Mouse (Mus musculus): ENCODE measurements around the gene Tmem135. TPM values are rescaled to one million over a fixed set of nuclear protein-coding genes. Genes with fewer than 3 reads are reported as not detected.
"Not testable (repeated sequence)": the region's sequence is repeated elsewhere in the genome, so short reads cannot be mapped to it uniquely, and the experiment has no call there.

Tmem135 gene
- polyA plus RNA-seq, 1 experiment from 2014 or later = 26.1 TPM

- peak; percentile 95 for ATAC-seq (replicated peaks; ENCODE audit: insufficient number of reproducible peaks, insufficient read depth, low FRiP score, low read depth)
- H3K9ac ChIP-seq = peak overlapping the region; percentile 85
- peak overlapping the region; percentile 73 for H3K27ac ChIP-seq
- peaks cover 23% of the 10 kb centered on the region for H3K4me1 ChIP-seq (replicated peaks)
- H3K9me3 ChIP-seq (replicated peaks) = no peaks in the 10 kb centered on the region
- no peaks in the 10 kb centered on the region for H3K36me3 ChIP-seq
- peak overlapping the region; percentile 90 for H3K4me2 ChIP-seq
- WGBS = under 1% methylated on average over 57 of the region's 57 CpGs
- peak overlapping the region; percentile 89 for H3K4me3 ChIP-seq
- H3K27me3 ChIP-seq = no peaks in the 10 kb centered on the region
These were observed 65.5 kb downstream of the Tmem135 start for GRCm38 (mm10) chr7:89338350-89339141.

GRCm38 (mm10) chr7:89337711-89338349 is 66.2 kb downstream of the Tmem135 start:
- H3K36me3 ChIP-seq = no peaks in the 10 kb centered on the region
- H3K27me3 ChIP-seq = no peaks in the 10 kb centered on the region
- H3K9ac ChIP-seq = peak overlapping the region; percentile 85
- 22% methylated on average over 10 of the region's 10 CpGs for WGBS
- H3K4me2 ChIP-seq = peak overlapping the region; percentile 90
- peaks cover 23% of the 10 kb centered on the region for H3K4me1 ChIP-seq (replicated peaks)
- peak overlapping the region; percentile 73 for H3K27ac ChIP-seq
- peak overlapping the region; percentile 89 for H3K4me3 ChIP-seq
- no peaks in the 10 kb centered on the region for H3K9me3 ChIP-seq (replicated peaks)
- 0 out of 2 replicates have a peak, but pooled peaks have one; percentile 8 for ATAC-seq (replicated peaks; ENCODE audit: insufficient number of reproducible peaks, insufficient read depth, low FRiP score, low read depth)

- peaks cover 23% of the 10 kb centered on the region for H3K4me1 ChIP-seq (replicated peaks)
- H3K9ac ChIP-seq = no peak overlapping the region
- 47% methylated on average over 1 of the region's 1 CpGs for WGBS
- no peaks in the 10 kb centered on the region for H3K27me3 ChIP-seq
- no peak for ATAC-seq (replicated peaks; ENCODE audit: insufficient number of reproducible peaks, insufficient read depth, low FRiP score, low read depth)
- H3K4me3 ChIP-seq = no peak overlapping the region
- no peaks in the 10 kb centered on the region for H3K9me3 ChIP-seq (replicated peaks)
- H3K4me2 ChIP-seq = peak overlapping the region; percentile 90
- no peaks in the 10 kb centered on the region for H3K36me3 ChIP-seq
- H3K27ac ChIP-seq = no peak overlapping the region
These were observed 67.6 kb downstream of the Tmem135 start for GRCm38 (mm10) chr7:89336434-89336833.

GRCm38 (mm10) chr7:89335316-89335715 is 68.7 kb downstream of the Tmem135 start:
- H3K27ac ChIP-seq = no peak overlapping the region
- peaks cover 23% of the 10 kb centered on the region for H3K4me1 ChIP-seq (replicated peaks)
- ATAC-seq (replicated peaks; ENCODE audit: insufficient number of reproducible peaks, insufficient read depth, low FRiP score, low read depth) = no peak
- no peaks in the 10 kb centered on the region for H3K9me3 ChIP-seq (replicated peaks)
- H3K4me3 ChIP-seq = no peak overlapping the region
- H3K27me3 ChIP-seq = no peaks in the 10 kb centered on the region
- H3K9ac ChIP-seq = no peak overlapping the region
- no peaks in the 10 kb centered on the region for H3K36me3 ChIP-seq
- no peak overlapping the region for H3K4me2 ChIP-seq

- H3K27ac ChIP-seq = no peak overlapping the region
- H3K4me3 ChIP-seq = no peak overlapping the region
- H3K27me3 ChIP-seq = no peaks in the 10 kb centered on the region
- ATAC-seq (replicated peaks; ENCODE audit: insufficient number of reproducible peaks, insufficient read depth, low FRiP score, low read depth) = no peak
- H3K9ac ChIP-seq = no peak overlapping the region
- no peaks in the 10 kb centered on the region for H3K9me3 ChIP-seq (replicated peaks)
- H3K36me3 ChIP-seq = no peaks in the 10 kb centered on the region
- no peak overlapping the region for H3K4me2 ChIP-seq
- 87% methylated on average over 1 of the region's 1 CpGs for WGBS
- H3K4me1 ChIP-seq (replicated peaks) = peaks cover 7% of the 10 kb centered on the region
These were observed 74.1 kb downstream of the Tmem135 start for GRCm38 (mm10) chr7:89329896-89330295.

- H3K9me3 ChIP-seq (replicated peaks) = no peaks in the 10 kb centered on the region
- no peaks in the 10 kb centered on the region for H3K36me3 ChIP-seq
- WGBS = 80% methylated on average over 5 of the region's 5 CpGs
- H3K4me2 ChIP-seq = no peak overlapping the region
- H3K9ac ChIP-seq = no peak overlapping the region
- ATAC-seq (replicated peaks; ENCODE audit: insufficient number of reproducible peaks, insufficient read depth, low FRiP score, low read depth) = no peak
- no peak overlapping the region for H3K27ac ChIP-seq
- H3K27me3 ChIP-seq = no peaks in the 10 kb centered on the region
- H3K4me3 ChIP-seq = no peak overlapping the region
- H3K4me1 ChIP-seq (replicated peaks) = peaks cover 7% of the 10 kb centered on the region
These were observed 76.3 kb downstream of the Tmem135 start for GRCm38 (mm10) chr7:89327731-89328130.

GRCm38 (mm10) chr7:89326761-89327160 is 77.3 kb downstream of the Tmem135 start:
- Histone ChIP-seq H3K36me3 (no peaks in the 10 kb centered on the region), H3K9ac (no peak overlapping the region), H3K4me1 (replicated peaks) (peaks cover 7% of the 10 kb centered on the region), H3K27ac (no peak overlapping the region), H3K9me3 (replicated peaks) (no peaks in the 10 kb centered on the region), H3K4me2 (no peak overlapping the region), H3K4me3 (no peak overlapping the region), H3K27me3 (no peaks in the 10 kb centered on the region)
- 21% methylated on average over 4 of the region's 4 CpGs for WGBS
- ATAC-seq (replicated peaks; ENCODE audit: insufficient number of reproducible peaks, insufficient read depth, low FRiP score, low read depth) = no peak

GRCm38 (mm10) chr7:89326202-89326601 is 77.8 kb downstream of the Tmem135 start:
- no peak for ATAC-seq (replicated peaks; ENCODE audit: insufficient number of reproducible peaks, insufficient read depth, low FRiP score, low read depth)
- Histone ChIP-seq H3K9me3 (replicated peaks) (no peaks in the 10 kb centered on the region), H3K27ac (no peak overlapping the region), H3K9ac (no peak overlapping the region), H3K4me2 (no peak overlapping the region), H3K4me3 (no peak overlapping the region), H3K4me1 (replicated peaks) (peaks cover 7% of the 10 kb centered on the region), H3K27me3 (no peaks in the 10 kb centered on the region), H3K36me3 (no peaks in the 10 kb centered on the region)
- WGBS = 40% methylated on average over 5 of the region's 5 CpGs

GRCm38 (mm10) chr7:89322741-89323140 is 81.3 kb downstream of the Tmem135 start:
- not testable (repeated sequence) for ATAC-seq (replicated peaks; ENCODE audit: insufficient number of reproducible peaks, insufficient read depth, low FRiP score, low read depth); H3K9me3 ChIP-seq (replicated peaks); H3K36me3 ChIP-seq; H3K27me3 ChIP-seq; H3K9ac ChIP-seq; H3K4me3 ChIP-seq; H3K4me1 ChIP-seq (replicated peaks); H3K4me2 ChIP-seq; H3K27ac ChIP-seq
- WGBS = 89% methylated on average over 4 of the region's 4 CpGs

GRCm38 (mm10) chr7:89319351-89319750 is 84.7 kb downstream of the Tmem135 start:
- no peaks in the 10 kb centered on the region for H3K27me3 ChIP-seq
- WGBS = 91% methylated on average over 1 of the region's 1 CpGs
- H3K4me1 ChIP-seq (replicated peaks) = 0 out of 2 replicates have a peak, but pooled peaks cover 3% of the 10 kb centered on the region
- H3K4me2 ChIP-seq = no peak overlapping the region
- no peak for ATAC-seq (replicated peaks; ENCODE audit: insufficient number of reproducible peaks, insufficient read depth, low FRiP score, low read depth)
- no peaks in the 10 kb centered on the region for H3K36me3 ChIP-seq
- H3K4me3 ChIP-seq = no peak overlapping the region
- no peak overlapping the region for H3K9ac ChIP-seq
- no peaks in the 10 kb centered on the region for H3K9me3 ChIP-seq (replicated peaks)
- no peak overlapping the region for H3K27ac ChIP-seq

- not testable (repeated sequence) for H3K4me3 ChIP-seq; H3K4me2 ChIP-seq; H3K27me3 ChIP-seq; H3K9ac ChIP-seq; H3K9me3 ChIP-seq (replicated peaks); ATAC-seq (replicated peaks; ENCODE audit: insufficient number of reproducible peaks, insufficient read depth, low FRiP score, low read depth); H3K27ac ChIP-seq; H3K4me1 ChIP-seq (replicated peaks); H3K36me3 ChIP-seq
- WGBS = 70% methylated on average over 1 of the region's 1 CpGs
These were observed 86.9 kb downstream of the Tmem135 start for GRCm38 (mm10) chr7:89317088-89317487.
